Mouse (Mus musculus) E14TG2a.4 (cell line): Measurements from ENCODE around the gene Ptpn14.

ENCODE experiments used
- H3K27me3 ChIP-seq: 2 replicates; pipeline ENCODE4 v1.6.1; 2014; ENCODE audit warnings: low read length, control low read depth; ENCODE audit not compliant: insufficient read depth
- H3K36me3 ChIP-seq: 2 replicates; pipeline ENCODE4 v1.6.1; 2014; ENCODE audit warnings: low read length, control low read depth; ENCODE audit not compliant: insufficient read depth
- H3K4me1 ChIP-seq: replicated peaks from 2 replicates; pipeline ENCODE4 v1.6.1; 2014; ENCODE audit warnings: low read depth, low read length, control low read depth
- H3K4me3 ChIP-seq: replicated peaks from 2 replicates; pipeline ENCODE4 v1.5.1; 2014; ENCODE audit warnings: mild to moderate bottlenecking, low read length
- H3K9me3 ChIP-seq: 2 replicates; pipeline ENCODE4 v1.6.1; 2014; ENCODE audit warnings: low read length, control low read depth
- CTCF ChIP-seq: conservative IDR thresholded peaks from 2 replicates; pipeline ENCODE4 v1.5.1; 2014; ENCODE audit warnings: low read length
- NANOG ChIP-seq: IDR thresholded peaks from 2 replicates; pipeline ENCODE4 v1.6.1; 2014; ENCODE audit warnings: borderline replicate concordance, low read length, mixed read lengths
- POU5F1 ChIP-seq: IDR thresholded peaks from 2 replicates; pipeline ENCODE4 v1.6.1; 2014; ENCODE audit warnings: low read length, borderline replicate concordance

Gene Ptpn14

GRCm38 (mm10) chr1:189707419-189707818 lies 20.6 kb upstream of the Ptpn14 start:
- Histone ChIP-seq H3K4me1 (peaks cover 3% of the 10 kb centered on the region; the same call in 1 of the 2 replicates), H3K27me3 (peaks cover 12% of the 10 kb centered on the region), H3K9me3 (no peaks in the 10 kb centered on the region), H3K4me3 (no peak overlapping the region), H3K36me3 (no peaks in the 10 kb centered on the region)
- TF ChIP-seq NANOG (no peak), POU5F1 (no peak), CTCF (no peak)

GRCm38 (mm10) chr1:189709001-189709400 lies 19.1 kb upstream of the Ptpn14 start:
- H3K4me3 ChIP-seq: no peak overlapping the region
- peaks cover 3% of the 10 kb centered on the region; the same call in 1 of the 2 replicates for H3K4me1 ChIP-seq
- H3K9me3 ChIP-seq: no peaks in the 10 kb centered on the region
- H3K36me3 ChIP-seq: no peaks in the 10 kb centered on the region
- TF ChIP-seq NANOG (no peak), POU5F1 (no peak), CTCF (no peak)
- peaks cover 12% of the 10 kb centered on the region for H3K27me3 ChIP-seq

- H3K36me3 ChIP-seq: no peaks in the 10 kb centered on the region
- 0 out of 2 replicates have a peak, but pooled peaks cover 3% of the 10 kb centered on the region for H3K4me1 ChIP-seq
- peaks cover 29% of the 10 kb centered on the region for H3K27me3 ChIP-seq
- no peak overlapping the region for H3K4me3 ChIP-seq
- peaks cover 7% of the 10 kb centered on the region for H3K9me3 ChIP-seq
- TF ChIP-seq CTCF (no peak), POU5F1 (no peak), NANOG (no peak)
These were observed 11.9 kb upstream of the Ptpn14 start for GRCm38 (mm10) chr1:189715915-189716797.

- no peaks in the 10 kb centered on the region for H3K36me3 ChIP-seq
- TF ChIP-seq POU5F1 (no peak), NANOG (no peak), CTCF (no peak)
- 0 out of 2 replicates have a peak, but pooled peaks cover 3% of the 10 kb centered on the region for H3K4me1 ChIP-seq
- H3K9me3 ChIP-seq: peaks cover 7% of the 10 kb centered on the region
- peak overlapping the region; percentile 70 for H3K4me3 ChIP-seq
- H3K27me3 ChIP-seq: peaks cover 29% of the 10 kb centered on the region
These were observed 10.5 kb upstream of the Ptpn14 start for GRCm38 (mm10) chr1:189717546-189717945.

GRCm38 (mm10) chr1:189718600-189718999 lies 9.5 kb upstream of the Ptpn14 start:
- Histone ChIP-seq H3K9me3 (peaks cover 7% of the 10 kb centered on the region), H3K4me1 (0 out of 2 replicates have a peak, but pooled peaks cover 3% of the 10 kb centered on the region), H3K36me3 (no peaks in the 10 kb centered on the region), H3K4me3 (no peak overlapping the region), H3K27me3 (peaks cover 38% of the 10 kb centered on the region)
- TF ChIP-seq NANOG (no peak), POU5F1 (no peak), CTCF (no peak)

GRCm38 (mm10) chr1:189726121-189726520 lies 1.9 kb upstream of the Ptpn14 start:
- Histone ChIP-seq H3K27me3 (peaks cover 74% of the 10 kb centered on the region), H3K4me1 (peaks cover 35% of the 10 kb centered on the region), H3K36me3 (no peaks in the 10 kb centered on the region), H3K9me3 (no peaks in the 10 kb centered on the region), H3K4me3 (no peak overlapping the region)
- TF ChIP-seq POU5F1: no peak
- TF ChIP-seq NANOG: no peak
- no peak for TF ChIP-seq CTCF

- no peak for TF ChIP-seq POU5F1
- TF ChIP-seq CTCF: no peak
- TF ChIP-seq NANOG: no peak
- Histone ChIP-seq H3K9me3 (no peaks in the 10 kb centered on the region), H3K36me3 (no peaks in the 10 kb centered on the region), H3K27me3 (peaks cover 86% of the 10 kb centered on the region), H3K4me1 (peaks cover 45% of the 10 kb centered on the region), H3K4me3 (peak overlapping the region; percentile 93)
These were observed 653 bp upstream of the Ptpn14 start for GRCm38 (mm10) chr1:189727346-189727883.

GRCm38 (mm10) chr1:189728784-189729115 lies 682 bp downstream of the Ptpn14 start:
- Histone ChIP-seq H3K36me3 (no peaks in the 10 kb centered on the region), H3K4me3 (peak overlapping the region; percentile 93), H3K9me3 (no peaks in the 10 kb centered on the region), H3K27me3 (peaks cover 88% of the 10 kb centered on the region), H3K4me1 (peaks cover 45% of the 10 kb centered on the region)
- TF ChIP-seq POU5F1 (no peak), CTCF (no peak), NANOG (no peak)

- Histone ChIP-seq H3K9me3 (no peaks in the 10 kb centered on the region), H3K4me1 (peaks cover 45% of the 10 kb centered on the region), H3K36me3 (no peaks in the 10 kb centered on the region), H3K4me3 (peak overlapping the region; percentile 93), H3K27me3 (peaks cover 90% of the 10 kb centered on the region)
- TF ChIP-seq NANOG: no peak
- no peak for TF ChIP-seq CTCF
These were observed 1.2 kb downstream of the Ptpn14 start for GRCm38 (mm10) chr1:189729141-189729815.
